Mouse (Mus musculus) adrenal gland, postnatal 36 days (tissue): Measurements from ENCODE around the gene Gas2l2. TPM values are rescaled to one million over a fixed set of nuclear protein-coding genes. Genes with fewer than 3 reads are reported as not detected.

Experiments used
- DNase-seq, 2 experiments: peaks; one replicate each; pipeline ENCODE4 v3.0.0; 2021; ENCODE audit warnings: mixed read lengths in 1 of 2
- total RNA-seq, 2 experiments: library from RNA; stranded (reverse); gene quantifications; 2 replicates each; pipeline ENCODE4 v1.2.3; 2021

The Gas2l2 gene
- total RNA-seq, 2 experiments from 2014 or later, result not detected

DNA sequence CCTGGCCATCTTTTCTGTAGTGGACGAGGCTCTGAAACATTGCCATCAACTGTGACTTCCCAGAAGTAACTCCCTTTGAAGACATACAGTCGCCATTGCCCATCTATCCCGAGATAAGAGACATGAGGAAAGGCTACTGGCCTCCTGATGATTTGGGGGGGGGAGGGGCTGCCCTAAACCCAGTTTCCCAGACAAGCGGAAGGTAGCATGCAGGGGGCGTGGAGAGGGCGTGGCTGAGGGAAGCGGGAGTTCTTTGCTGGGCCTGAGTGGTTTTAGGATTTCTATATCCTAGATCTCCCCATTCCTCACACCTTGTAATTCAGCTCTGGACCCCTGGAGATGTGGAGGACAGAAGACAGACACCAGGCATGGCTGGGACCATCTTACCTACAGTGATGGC lies 14.6 kb upstream of the Gas2l2 start:
- DNase-seq, result no peak

DNA sequence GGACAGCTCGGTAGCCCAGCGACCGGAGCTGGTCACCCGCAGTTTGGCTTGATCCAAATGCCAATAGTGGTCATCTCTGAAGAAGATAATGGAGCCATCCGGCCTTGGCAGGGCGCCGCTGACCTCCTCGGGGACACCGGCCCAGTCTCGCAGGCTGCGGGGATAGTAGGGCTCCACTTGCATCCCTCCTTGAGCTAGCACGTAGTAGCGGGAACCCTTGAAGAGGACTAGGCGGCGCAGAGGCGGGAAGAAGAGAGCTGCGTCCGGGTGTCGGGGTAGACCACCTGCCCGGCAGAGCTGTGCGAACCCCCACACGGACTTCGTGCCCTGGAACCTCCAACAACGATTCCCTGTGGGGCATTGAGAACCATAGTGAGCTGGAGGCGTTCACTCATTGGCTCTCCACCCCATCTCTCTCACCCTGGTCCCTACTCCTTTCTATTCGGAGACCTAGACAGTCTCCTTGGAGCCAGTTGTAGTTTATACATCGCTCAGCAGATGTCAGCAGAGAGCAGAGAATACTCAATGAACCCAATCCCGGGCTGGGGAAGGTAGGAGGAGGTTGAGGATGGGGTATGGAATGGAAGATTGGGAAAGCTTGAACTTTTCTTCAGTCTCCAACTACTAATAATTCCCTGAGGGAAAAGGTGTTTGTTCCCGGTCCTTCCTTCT lies 13.5 kb upstream of the Gas2l2 start:
- DNase-seq, result peak; percentile 79 to 82

DNA sequence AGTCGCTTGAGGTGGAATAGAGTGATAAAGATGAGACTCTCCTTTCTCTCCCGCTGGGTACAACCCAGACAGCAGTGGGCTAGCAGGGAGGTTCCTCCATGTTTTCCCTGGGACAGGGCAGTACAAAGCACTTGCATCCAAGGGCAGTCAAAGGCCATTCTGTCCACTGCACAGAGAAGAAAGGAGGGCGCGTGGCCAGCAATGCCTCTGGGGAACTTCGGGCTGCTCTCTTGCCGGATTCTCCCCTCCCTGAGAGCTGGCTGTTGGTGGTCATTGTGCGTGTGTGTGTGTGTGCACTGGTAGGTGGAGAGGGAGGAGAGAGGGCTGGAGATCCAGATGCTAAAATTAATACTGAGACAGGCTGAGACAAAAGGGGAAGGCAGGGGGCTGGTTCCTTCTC lies 12.0 kb upstream of the Gas2l2 start:
- DNase-seq, result peak; percentile 49 to 70

DNA sequence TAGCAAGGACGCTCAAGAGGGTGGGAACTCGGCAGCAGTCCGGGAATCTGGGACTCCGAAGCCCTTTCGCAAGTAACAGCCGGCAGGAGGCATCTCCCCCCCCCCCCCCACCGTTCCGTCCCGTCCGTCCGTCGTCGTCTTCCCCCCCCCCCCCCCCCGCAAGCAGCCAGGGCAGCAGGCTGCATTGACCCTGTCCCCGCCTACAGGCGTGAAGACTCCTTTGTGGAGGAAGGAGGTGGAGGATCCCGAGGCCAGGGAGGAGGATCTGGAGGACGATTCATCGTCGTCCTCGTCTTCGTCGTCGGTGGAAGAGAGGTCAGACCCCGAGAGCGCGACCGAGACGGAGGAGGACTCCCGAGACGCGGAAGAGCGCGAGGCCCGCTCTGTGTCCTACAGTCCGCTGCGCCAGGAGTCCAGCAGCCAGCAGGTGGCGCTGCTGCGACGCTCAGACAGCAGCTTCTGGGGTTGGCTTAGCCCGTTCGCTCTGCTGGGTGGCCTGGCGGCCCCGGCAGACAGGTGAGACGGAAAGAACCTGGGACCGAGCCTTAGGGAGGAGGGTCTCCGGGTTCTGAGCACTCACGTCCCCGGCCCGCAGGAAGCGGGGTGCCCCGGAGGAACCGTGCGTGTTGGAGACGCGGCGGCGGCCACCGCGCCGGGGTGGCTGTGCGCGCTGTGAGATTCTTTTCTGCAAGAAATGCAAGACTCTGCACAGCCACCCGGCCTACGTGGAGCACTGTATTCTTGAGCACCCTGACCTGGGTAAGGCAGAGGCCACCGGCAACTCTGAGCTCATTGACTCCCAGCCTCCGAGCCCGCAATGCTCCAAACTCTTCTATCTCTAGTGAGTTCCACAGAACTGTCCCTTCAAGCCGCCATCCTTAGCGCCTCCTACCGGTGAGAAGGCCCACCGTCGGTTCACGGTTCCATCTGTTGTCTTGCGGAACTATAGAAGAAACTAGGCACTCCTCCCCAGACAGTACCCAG lies 11.1 kb upstream of the Gas2l2 start:
- DNase-seq, result peak; percentile 88 to 93

DNA sequence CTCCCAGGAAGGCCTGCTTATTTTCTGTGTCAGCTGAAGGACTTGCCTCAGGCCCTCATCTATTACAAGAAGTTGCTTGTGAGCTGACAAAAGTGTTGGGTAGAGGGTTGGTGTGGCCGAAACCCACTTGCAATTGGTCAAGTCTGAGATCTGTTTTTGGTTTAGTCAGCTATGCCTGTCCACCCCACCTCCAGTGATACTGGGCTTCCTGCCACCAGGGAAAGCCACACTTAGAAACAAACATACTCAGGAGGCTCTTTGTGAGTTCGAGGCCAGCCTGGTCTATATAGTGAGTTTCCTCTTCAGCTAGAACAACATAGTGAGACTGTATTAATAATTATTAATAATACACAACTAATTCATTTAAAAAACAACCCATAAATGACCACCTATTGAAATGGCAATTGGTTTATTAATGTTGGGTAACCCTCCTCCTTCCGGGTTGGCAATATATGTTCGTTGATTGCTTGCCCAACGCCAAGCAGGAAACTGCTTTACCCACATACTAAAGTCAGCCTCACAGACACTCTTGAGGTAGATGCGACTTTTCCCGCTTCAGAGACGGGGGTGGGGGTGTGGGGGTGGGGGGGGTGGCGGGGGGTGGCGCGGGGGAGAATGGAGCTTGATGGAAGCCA lies 10.3 kb upstream of the Gas2l2 start:
- no peak for DNase-seq

DNA sequence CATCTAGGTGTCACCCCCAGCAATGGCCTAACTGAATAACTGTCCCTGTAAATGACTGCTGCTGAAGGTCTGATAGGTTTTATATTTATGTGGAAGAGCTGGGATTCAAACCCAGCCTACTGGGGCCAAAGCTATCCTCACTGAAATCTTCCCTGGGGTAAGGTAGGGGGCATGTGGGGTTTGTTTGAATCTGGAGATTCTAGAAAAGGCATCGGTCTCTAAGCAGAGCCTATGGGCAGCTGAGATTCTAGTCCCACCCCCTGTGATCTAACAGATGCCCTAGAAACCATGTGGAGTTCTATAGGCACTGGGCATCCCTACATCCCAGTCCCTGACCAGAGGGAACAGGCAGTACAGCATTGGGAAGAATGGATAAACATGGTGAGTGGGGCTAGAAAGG lies 8.1 kb upstream of the Gas2l2 start, which contains the start of gene 1700020L24Rik:
TSS of gene 1700020L24Rik (plus strand) at position 301 of the 400 bp plus-strand sequence.
- no peak for DNase-seq

DNA sequence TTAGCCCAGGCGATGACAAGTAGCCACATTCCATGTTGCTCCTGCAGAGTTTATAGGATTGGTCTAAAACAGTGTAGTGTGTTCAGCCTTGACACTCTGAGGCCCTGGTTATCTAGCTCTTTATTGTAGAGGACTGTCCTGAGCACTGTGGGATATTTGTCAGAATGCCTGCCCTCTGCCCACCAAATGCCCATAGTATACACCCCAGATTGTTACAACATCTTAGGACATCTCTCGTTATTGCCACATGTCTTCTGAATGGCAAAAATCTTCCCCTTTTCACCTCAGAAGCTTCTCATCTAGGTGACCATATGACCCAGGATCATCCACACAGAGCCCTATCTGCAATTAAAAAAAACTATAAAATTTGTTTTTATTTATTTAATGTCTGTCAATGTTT lies 3.3 kb upstream of the Gas2l2 start:
- DNase-seq, result no peak

DNA sequence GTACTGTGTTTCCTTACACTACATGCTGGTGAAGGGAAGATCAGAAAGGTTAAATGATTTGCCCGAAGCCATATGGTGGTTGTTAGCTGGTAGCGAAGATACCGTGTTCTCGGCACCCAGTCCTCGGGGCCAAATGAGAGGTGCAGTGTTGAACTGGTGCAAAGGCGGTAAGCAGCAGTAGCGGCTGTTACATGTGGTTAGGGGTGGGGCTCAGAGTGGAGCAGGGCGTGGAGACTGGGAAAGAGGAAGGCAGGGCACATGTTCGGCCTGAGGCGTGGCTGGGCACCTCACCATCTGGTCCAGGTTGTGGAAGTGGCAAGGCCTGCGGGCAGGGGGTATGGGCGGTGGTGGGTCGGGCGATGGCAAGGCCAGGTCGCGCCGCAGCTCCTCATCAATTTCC lies 2.3 kb downstream of the Gas2l2 start:
- peak in 1 of 2 experiments; percentile 55 for DNase-seq

DNA sequence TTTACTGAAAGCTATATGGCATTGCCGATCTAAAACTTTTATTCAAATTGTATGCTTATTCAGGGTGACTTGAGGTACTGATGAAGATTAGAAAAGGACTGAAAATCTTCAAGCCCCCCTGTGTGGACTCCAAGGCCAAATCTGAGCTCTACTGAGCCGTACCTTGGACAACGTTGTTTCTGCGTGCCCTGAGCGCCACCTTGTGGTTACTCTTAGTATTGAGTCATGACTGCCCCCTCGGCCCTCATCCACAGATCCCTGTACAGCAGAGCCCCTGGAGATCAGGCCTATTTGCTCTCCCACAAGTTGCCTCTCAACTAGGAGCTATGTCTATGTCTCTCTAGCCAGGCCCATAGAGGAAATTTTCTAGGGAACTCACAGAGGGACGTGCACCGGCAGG lies 4.6 kb downstream of the Gas2l2 start:
- peak; percentile 67 to 77 for DNase-seq

DNA sequence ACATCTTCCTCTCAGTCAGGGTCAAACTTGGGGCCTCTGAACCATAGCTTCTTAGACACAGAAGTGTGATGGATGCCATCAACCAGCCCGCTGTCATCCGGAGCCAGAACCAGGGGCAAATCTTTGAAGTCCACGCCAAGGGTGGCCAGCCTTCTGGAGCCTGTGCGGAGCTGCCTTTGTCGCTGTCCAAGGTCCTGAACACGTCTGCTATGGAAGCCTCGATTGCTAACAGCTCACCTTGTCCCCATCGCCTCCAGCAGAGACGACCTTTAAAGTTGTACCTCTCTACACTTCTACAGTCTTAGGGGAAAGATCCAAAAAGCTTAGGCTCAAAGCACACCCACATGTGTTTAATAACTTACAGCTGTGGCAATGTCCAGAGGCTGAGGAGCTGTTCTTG lies 8.0 kb downstream of the Gas2l2 start:
- DNase-seq, result peak; percentile 84 to 88

DNA sequence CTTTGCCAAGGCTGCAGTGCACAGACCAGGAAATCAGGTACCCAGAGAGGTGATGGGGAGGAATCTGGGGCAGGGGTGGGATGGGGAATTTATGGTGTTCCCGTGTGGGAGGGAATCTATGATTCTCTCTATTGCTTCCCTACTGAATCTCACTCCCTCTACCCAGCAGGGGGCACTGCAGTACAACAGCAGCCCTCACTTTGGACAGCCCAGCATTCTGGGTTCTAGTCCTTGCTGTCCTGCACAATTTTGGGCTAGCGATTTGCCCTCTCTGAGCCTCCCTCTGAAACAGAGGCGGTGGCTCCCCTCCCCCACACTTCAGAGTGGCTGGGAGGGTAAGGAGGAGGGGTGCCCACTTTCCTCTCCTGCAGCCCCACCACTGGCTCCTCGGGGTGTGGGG lies 8.9 kb downstream of the Gas2l2 start:
- DNase-seq, result no peak

DNA sequence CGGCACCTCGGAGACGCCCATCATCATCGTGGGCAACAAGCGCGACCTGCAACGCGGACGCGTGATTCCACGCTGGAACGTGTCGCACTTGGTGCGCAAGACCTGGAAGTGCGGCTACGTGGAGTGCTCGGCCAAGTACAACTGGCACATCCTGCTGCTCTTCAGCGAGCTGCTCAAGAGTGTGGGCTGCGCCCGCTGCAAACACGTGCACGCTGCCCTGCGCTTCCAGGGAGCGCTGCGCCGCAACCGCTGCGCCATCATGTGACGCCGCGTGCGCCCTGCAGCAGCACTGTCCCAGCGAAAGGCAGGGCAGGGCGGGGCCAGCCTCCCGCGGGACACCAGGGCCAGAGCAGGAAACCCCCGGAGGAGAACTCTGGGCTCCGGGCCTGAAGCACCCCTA lies 10.7 kb downstream of the Gas2l2 start:
- DNase-seq, result no peak

DNA sequence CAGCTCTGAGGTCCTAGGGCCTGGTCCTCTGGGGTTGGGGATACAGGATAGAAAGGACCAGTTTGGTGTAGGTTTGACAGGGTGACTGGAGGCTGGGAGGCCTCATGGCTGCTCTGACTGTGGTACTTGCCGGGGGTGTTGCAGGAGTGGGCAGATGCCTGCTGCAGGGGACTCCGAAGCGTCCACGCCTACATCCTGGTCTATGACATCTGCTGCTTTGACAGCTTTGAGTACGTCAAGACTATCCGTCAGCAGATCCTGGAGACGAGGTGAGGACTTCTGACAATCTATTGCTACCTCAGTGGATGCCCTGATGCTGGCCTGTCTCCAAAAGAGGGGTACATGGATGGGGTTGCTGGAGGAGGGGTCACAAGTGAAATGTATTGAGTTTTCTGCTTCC lies 11.5 kb downstream of the Gas2l2 start:
- no peak for DNase-seq

DNA sequence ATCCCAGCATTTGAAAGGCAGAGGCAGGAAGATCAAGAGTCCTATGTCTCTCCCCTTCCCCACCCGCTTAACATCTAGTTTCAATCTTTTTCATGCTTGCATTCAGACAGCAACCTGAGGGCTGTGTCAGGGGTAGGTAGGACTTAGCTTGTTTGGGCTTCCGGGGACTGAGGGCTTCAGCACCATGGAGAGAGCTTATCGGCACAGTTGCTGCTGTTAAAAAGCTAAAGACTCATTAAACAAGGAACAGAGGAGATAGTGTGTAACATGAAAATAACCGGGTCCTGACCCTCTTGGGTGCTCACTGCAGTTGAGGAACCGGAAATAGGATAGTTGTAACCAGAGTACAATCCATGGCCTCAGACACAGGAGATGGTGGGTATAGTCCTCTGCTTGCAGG lies 12.2 kb downstream of the Gas2l2 start:
- peak; percentile 77 to 83 for DNase-seq

DNA sequence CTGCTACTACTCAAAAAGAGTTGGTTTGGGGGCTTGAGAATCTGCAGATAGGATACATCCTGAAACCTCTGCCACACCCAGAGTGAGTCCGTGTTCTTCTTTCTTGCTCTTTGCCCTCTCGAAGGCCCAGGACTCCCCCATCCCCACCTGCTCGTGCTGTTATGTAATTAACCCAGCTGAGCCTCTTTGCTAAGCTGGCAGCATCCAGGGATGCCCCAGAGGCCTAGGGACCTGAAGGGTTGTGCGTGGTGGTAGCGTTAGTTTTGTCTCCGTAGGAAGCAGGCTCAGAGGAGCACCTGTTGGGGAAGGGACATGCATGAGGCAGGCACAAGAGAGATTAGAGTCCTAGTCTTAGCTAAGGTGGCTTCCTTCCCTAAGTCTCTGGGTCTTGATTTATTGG lies 18.7 kb downstream of the Gas2l2 start:
- no peak for DNase-seq

DNA sequence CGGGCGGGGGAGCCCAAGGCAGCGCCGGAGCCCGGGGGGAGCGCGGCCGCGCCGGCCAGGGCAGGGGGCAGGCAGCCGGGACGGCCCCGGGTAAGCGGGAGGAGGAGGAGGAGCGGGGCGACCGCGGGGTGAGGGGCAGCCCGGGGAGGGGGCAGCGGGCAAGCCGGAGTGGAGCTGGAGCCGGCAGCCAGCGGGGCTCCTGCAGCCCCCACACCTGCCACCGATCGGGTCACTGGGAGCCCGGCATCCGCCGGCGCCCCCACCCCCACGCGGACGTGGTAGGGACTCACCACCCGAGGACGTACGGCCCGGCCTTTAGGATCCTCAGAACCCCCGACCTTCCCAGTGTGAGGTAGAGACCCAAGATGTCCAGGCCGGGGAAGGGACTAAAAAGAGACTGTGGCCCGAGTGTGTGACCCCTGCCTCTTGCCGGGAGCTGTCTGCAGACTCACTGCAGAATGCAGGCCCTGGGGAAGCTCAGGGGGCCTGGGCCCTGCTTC lies 19.4 kb downstream of the Gas2l2 start:
- peak; percentile 17 to 26 for DNase-seq

DNA sequence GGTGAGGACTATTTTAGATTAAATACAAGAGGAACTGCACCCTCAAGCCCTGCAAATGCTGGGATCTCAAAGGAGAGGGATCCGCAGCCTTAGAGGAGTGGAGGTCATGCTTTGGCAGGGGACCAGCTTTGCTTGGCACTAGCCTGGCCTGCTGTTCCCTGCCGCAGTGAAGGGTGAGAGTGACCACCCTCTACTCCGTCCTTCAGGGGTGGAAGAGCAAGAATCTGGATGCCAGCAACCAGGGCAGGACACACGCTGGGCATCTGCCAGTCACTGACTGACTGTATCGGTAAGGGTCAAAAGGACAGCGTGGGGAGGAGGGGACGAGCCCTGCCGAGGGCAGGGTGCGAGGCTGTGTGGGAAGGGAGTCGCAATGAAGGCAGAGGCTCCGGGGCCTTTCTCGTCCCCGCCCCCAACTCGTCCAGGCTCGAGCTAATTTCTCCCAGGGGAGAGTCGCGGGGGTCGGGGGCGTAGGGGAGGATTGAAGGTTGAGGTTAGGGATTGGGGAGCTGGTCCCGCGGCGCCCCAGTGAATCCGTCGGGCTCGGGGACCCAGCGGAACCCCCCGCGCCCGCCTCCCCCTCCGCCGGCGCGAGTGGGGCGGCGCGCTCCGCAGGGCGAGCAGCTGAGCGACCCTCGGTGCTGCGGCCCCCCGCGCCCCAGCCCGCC lies 20.0 kb downstream of the Gas2l2 start, which contains the start of gene Rasl10b:
TSS of gene Rasl10b (plus strand) at position 51 of the 668 bp plus-strand sequence.
- DNase-seq, result peak; percentile 37 to 53

DNA sequence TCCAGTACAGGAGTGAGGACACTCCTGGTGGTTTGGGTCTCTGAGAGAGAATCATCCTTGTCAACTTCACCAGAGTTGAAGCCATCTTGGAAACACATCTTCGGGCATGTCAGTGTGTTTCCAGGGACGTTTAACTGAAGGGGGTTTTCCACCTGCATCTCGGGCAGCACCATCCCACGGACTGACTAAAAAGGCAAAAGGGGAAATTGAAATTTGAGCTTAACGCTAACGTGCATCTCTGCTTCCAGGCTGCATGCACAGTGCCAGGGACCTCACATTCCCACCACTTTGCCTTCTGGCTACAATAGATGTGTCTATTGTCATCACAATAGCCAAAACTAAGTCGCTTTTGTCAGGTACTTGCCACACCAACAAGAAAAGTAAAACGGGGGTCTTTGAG lies 21.0 kb downstream of the Gas2l2 start:
- no peak for DNase-seq

DNA sequence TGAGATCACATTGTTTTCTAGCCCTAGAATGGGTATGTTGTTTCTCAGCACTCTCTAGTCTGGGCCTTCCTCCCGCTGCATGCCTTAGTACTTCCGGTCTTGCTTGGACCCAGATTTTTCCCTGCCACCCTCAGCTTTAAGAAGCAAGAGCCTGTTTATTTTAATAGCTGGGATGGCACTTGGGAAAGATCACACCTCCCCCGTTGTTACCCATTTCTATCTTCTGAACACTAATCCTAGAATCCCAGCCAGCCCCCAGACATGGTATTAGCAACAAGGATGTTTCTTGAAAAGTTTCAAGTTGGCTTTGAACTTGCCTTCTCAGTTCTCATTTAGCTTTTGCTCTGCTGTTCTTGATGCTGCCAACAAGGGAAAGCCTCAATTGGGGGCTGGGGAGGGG lies 22.9 kb downstream of the Gas2l2 start:
- no peak for DNase-seq

DNA sequence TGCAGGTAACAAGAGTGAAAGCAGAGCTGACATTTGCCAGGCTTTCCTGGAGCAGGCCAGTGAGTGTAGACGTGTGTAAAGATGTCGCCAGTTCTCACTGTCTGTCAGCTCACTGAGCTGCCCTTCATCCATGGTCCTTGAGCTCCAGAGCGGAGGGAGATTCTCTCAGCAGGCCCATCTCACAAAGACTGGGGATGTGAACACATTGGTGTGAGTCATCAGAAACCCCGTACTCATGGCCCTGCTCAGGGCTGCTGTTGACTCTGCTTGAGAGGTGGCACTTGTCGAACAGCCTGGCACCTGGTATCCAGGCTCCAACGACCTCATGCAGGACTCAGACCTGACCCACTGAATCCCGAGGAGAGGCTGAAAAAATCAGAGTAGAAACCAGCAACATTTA lies 25.5 kb downstream of the Gas2l2 start:
- no peak for DNase-seq

DNA sequence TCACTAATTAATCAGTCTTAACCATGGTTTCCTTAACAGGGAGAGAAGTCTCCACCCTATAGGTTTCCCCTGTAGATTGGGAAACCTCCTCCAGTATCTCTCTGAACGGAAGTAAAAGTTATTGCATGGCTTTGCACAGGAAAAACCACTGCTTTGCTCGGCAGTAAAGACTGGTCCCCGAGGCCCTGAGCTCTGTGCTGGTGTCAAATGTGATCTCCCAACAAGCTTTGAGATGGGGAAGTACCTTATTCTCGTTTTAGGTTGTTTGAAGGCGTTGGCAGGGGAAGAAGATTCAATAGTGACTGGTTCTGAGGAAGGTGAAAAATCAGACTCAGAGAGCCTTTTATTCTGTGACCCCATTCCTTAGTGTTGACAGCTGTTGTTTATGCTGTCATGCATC lies 30.5 kb downstream of the Gas2l2 start:
- DNase-seq, result no peak

DNA sequence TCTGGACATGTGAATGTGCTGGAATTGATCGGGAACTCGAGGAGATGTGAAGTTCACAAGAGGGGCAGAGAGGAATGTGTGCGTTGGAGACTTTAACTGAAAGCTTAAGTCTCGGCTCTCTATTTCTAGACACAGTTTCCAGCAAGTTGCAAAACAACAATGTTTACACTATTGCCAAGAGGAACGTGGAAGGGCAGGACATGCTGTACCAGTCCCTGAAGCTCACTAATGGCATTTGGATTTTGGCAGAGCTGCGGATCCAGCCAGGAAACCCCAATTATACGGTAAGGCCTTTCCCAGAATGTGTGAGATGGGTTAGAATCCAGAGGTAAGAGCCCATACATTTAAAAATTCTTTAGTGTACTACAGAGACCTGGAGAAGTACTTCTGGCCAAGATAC lies 31.6 kb downstream of the Gas2l2 start:
- no peak for DNase-seq
